Mouse (Mus musculus) lung, adult 2 months (tissue): ENCODE measurements around the gene Col4a2. TPM values are rescaled to one million over a fixed set of nuclear protein-coding genes. Genes with fewer than 3 reads are reported as not detected.

Experiments
- DNase-seq: peaks from one replicate; pipeline ENCODE4 v3.0.0; 2022
- H3K4me1 ChIP-seq: fragments of 200-500 bp; 2 replicates; pipeline ENCODE4 v1.6.1; 2011; ENCODE audit warnings: low read length; ENCODE audit not compliant: control insufficient read depth, insufficient read depth
- H3K4me3 ChIP-seq: fragments of 200-500 bp; replicated peaks from 2 replicates; pipeline ENCODE3; 2011; ENCODE audit warnings: low read depth, mild to moderate bottlenecking, control low read depth, low read length; ENCODE audit errors: extremely low read depth
- CTCF ChIP-seq: fragments of 200-500 bp; IDR thresholded peaks from 2 replicates; pipeline ENCODE4 v1.5.1; 2011; ENCODE audit warnings: mild to moderate bottlenecking, low read length, control low read depth; ENCODE audit not compliant: insufficient read depth
- POLR2A ChIP-seq: fragments of 200-500 bp; IDR thresholded peaks from 2 replicates; pipeline ENCODE4 v1.6.1; 2011; ENCODE audit warnings: low read depth, mild to moderate bottlenecking, control low read depth, low read length, borderline replicate concordance; ENCODE audit errors: extremely low read depth
- WGBS: fragments of 180-500 bp; shearing (Covaris S2); methylation state at CpG from one replicate; pipeline ENCODE4 v1.1.7; 2018; 5-methylcytosine and 5-hydroxymethylcytosine counted together
- polyA plus RNA-seq: library from polyadenylated mRNA; depleted of rRNA; stranded (reverse); fragments of >200 nt; gene quantifications from 2 replicates; pipeline ENCODE4 v1.2.3, GENCODE M21; 2012

Gene Col4a2
- polyA plus RNA-seq, 1 experiment = 237 TPM

DNA sequence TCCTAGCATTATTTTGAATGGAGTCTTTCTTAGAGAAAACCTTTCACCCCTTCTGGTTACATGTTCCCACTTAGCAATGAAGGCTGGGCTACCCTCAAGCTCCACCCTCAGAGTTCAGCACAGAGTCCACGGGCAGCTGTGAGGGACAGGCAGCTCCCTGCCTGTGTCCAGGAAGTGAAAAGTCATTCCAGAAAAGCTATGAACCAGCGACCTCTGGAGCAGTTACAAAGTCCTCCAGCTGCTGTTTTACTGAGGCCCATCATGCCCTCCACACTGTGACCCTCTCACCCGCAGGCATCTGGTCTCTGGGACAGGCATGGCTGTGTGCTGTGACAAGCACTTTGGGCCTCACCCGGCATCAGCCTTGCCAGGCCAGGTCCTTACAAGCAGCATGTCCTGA is 160.5 kb downstream of the Col4a2 start:
- peaks cover 8% of the 10 kb centered on the region for H3K4me1 ChIP-seq
- TF ChIP-seq CTCF (no peak), POLR2A (no peak)
- WGBS = 23% methylated on average over 4 of the region's 4 CpGs
- H3K4me3 ChIP-seq = no peak overlapping the region
- peak; percentile 26 for DNase-seq

DNA sequence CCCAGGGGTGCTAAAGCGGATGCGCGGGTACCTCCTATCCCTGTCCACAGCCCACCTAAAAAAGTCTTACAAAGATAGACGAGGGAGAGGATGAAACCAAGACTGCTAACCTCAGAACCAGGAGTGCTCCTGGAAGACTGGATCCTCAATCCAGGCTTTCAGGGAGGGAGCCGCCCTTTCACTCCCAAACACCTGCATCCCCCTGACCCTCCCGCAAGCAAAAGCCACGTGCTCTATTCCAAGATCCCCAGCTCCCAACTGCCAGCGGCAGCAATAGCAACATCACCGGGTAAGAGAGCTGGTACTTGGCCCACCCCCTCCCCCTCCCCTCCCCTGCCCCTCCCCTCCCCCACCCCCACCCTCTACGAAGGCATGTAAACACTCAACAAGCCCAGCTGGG is 162.8 kb downstream of the Col4a2 start:
- Histone ChIP-seq H3K4me3 (no peak overlapping the region), H3K4me1 (peaks cover 11% of the 10 kb centered on the region)
- TF ChIP-seq POLR2A = no peak
- 34% methylated on average over 9 of the region's 10 CpGs for WGBS
- no peak for DNase-seq

DNA sequence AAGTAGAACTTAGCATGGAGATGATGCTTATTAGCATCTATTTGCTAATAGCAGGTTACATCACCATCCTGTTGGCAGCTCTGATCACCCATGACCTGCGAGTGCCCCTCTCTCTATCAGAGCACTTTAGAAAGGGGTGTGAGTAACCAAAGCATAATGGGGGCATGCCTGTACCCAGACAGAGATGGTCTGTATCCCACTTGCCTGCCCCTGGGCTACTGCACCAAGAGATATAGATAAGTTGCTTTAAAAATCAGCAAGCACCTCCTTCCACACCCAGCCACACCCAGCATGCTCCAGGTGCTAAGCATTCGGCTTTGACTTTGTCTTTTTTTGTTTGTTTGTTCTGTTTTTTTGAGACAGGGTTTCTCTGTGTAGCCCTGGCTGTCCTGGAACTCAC is 163.3 kb downstream of the Col4a2 start:
- H3K4me3 ChIP-seq = no peak overlapping the region
- 37% methylated on average over 2 of the region's 2 CpGs for WGBS
- no peak for TF ChIP-seq POLR2A
- TF ChIP-seq CTCF = no peak
- no peak for DNase-seq
- H3K4me1 ChIP-seq = peaks cover 11% of the 10 kb centered on the region

GRCm38 (mm10) chr8:11476338-11477177 is 164.0 kb downstream of the Col4a2 start:
- 22% methylated on average over 24 of the region's 24 CpGs for WGBS
- Histone ChIP-seq H3K4me3 (peak overlapping the region; percentile 58), H3K4me1 (peaks cover 11% of the 10 kb centered on the region)
- DNase-seq = peak; percentile 65
- TF ChIP-seq CTCF = no peak
- TF ChIP-seq POLR2A = no peak; the same call in 1 of the 2 replicates

DNA sequence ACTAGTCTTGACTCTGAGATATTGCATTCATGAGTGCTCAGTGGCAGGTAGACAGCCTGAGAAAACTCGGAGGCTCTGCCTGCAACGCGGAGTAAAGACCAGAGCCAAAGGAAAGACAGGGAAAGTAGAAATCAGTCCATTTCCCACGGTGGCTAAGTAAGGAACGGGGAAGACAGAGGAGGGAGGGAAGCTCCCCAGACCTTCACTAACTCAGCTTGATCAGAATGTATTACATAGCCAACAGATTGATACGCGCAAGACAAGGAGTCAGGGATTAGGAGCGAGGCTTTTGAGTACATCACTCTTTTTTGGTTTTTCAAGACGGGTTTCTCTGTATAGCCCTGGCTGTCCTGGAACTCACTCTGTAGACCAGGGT is 164.6 kb downstream of the Col4a2 start:
- Histone ChIP-seq H3K4me3 (peak overlapping the region; percentile 61), H3K4me1 (peaks cover 11% of the 10 kb centered on the region)
- WGBS = 8% methylated on average over 9 of the region's 9 CpGs
- no peak for DNase-seq
- no peak for TF ChIP-seq CTCF

DNA sequence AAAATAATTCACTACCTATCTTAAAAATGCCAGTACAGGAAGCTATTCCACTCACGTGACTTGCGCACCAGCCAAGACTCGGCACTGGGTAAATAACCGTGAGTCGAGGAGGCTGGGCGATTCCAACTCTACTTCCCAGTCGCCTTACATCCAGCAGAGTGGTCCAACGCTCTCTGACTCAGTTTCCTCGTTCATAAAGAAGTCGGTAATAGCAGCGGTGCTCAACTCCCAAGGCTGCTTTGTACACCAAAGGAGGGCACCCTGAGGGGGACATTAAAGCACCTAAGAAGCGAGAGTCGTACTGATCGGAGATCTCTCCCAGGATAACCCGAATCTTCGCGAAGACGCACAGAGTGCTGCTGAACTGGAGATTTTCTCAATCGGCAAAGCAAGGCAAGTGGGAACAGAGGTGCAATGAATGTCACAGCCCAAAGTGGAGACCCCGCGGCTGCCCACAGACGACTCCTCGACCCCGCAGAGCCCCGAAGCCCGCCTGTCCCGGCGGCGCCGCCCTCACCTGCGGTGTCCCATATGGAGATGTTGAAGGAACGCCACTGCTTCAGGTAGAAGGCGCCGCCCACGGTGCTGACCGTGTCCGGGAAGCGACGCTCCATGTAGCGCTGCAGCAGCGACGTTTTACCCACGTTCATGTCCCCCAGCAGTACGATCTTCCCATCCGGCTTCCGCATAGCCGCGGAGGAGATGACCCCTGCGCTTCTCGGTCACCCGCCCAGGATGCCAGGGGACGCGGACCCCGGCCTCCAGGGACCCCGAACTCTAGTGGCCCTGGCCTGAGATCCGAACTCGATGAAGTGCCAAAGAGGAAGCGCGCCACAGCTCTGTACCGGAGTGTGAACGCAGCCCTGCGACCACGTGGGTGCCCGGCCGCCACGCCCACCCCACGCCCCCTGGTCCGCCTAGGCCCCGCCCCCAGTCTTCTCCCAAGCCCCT is 165.5 kb downstream of the Col4a2 start, which contains the start of gene Rab20:
Gene Rab20 (minus strand): TSS at position 900 of the 951 bp plus-strand sequence.
- DNase-seq = peak; percentile 80
- TF ChIP-seq CTCF (no peak), POLR2A (peak; percentile 60; the same call in 1 of the 2 replicates)
- H3K4me3 ChIP-seq = peak within 1 kb of the TSS; percentile 61
- H3K4me1 ChIP-seq = peaks cover 11% of the 10 kb centered on the region
- under 1% methylated on average over 69 of the region's 69 CpGs for WGBS

- no peak for DNase-seq
- H3K4me3 ChIP-seq = peak overlapping the region; percentile 61
- no peak for TF ChIP-seq POLR2A
- no peak for TF ChIP-seq CTCF
- 10% methylated on average over 23 of the region's 23 CpGs for WGBS
- peaks cover 5% of the 10 kb centered on the region; the same call in 1 of the 2 replicates for H3K4me1 ChIP-seq
These were observed 166.4 kb downstream of the Col4a2 start for GRCm38 (mm10) chr8:11478807-11479527.

DNA sequence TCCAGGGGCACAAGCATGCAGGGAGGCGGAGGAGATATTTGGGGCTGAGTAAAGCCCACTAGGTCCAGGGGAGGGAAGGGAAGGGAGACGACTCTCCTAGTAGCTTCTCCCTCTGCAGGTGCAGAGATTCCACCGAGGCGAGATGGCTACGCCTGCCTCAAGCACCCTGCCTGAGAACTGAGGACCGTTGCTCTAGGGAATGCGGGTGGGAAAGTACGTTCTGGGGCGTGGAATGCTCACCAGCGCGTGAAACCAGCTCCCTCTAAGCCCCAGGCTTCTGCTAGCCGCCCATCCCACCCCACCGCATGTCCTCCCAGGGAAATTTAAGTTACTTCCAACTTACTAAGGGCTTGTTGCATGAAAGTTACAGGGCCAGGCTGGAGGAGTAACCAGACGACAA is 167.0 kb downstream of the Col4a2 start:
- TF ChIP-seq POLR2A (no peak), CTCF (no peak)
- 36% methylated on average over 14 of the region's 14 CpGs for WGBS
- DNase-seq = no peak
- peaks cover 5% of the 10 kb centered on the region; the same call in 1 of the 2 replicates for H3K4me1 ChIP-seq
- no peak overlapping the region for H3K4me3 ChIP-seq

GRCm38 (mm10) chr8:11481876-11482275 is 169.3 kb downstream of the Col4a2 start:
- Histone ChIP-seq H3K4me3 (no peak overlapping the region), H3K4me1 (0 out of 2 replicates have a peak, but pooled peaks cover 5% of the 10 kb centered on the region)
- DNase-seq = no peak
- TF ChIP-seq POLR2A (no peak), CTCF (no peak)
- 73% methylated on average over 3 of the region's 3 CpGs for WGBS
